Mouse (Mus musculus) kidney, adult 2 months (tissue): ENCODE measurements around the gene Vax2.

ENCODE experiments used
- CTCF ChIP-seq: fragments of 200-500 bp; conservative IDR thresholded peaks from 2 replicates; pipeline ENCODE4 v1.5.1; 2011; ENCODE audit warnings: low read depth, mild to moderate bottlenecking, control low read depth, low read length, moderate library complexity, mixed read lengths; ENCODE audit not compliant: insufficient read depth, insufficient read length
- POLR2A ChIP-seq: fragments of 200-500 bp; IDR thresholded peaks from one replicate; pipeline ENCODE4 v1.6.1; 2011; ENCODE audit warnings: low read depth, low read length, control low read depth

DNA sequence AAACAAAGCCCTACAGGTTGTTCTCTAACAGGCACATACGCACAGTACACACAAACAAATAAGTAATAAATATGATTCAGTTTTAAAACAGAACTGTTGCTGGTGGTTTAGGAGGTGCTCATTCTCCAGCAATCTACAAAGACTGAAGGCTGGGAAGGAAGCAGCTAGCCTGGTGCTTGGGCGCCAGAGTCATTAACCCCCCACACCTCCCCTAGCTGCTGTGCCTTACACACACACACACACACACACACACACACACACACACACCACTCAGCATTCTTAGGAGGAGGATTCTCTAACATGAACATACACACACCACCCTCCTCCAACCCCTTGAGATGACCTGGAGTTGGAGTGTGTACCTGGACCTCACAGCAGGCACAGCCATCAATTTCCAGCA is 20.1 kb upstream of the Vax2 start:
- TF ChIP-seq CTCF (no peak), POLR2A (no peak)
